Mouse (Mus musculus): ENCODE data around the gene Bcl9l. TPM values are rescaled to one million over a fixed set of nuclear protein-coding genes. Genes with fewer than 3 reads are reported as not detected.
A peak's percentile ranks its signal among the peaks of the same experiment; 100 is the strongest.

Bcl9l gene
- polyA plus RNA-seq, 1 experiment from 2014 or later: 12.6 TPM

- H3K27ac ChIP-seq (replicated peaks; ENCODE audit: low read depth, low read length): 0 out of 2 replicates have a peak overlapping the region, but pooled peaks have one; percentile 22
- H3K9ac ChIP-seq (replicated peaks; ENCODE audit: low read length): peak overlapping the region; percentile 39; the same call in 1 of the 2 replicates
- H3K4me1 ChIP-seq (ENCODE audit: control insufficient read depth, insufficient read depth, low read length): peaks cover 70% of the 10 kb centered on the region
- no peaks in the 10 kb centered on the region for H3K9me3 ChIP-seq (ENCODE audit: control insufficient read depth, low read length)
- H3K4me3 ChIP-seq (replicated peaks; ENCODE audit: low read depth, low read length): peak overlapping the region; percentile 13; the same call in 1 of the 2 replicates
- WGBS: 20% methylated on average over 3 of the region's 3 CpGs
- DNase-seq (no peak), ATAC-seq (ENCODE audit: low FRiP score, low TSS enrichment) (no peak)
- H3K4me2 ChIP-seq (ENCODE audit: low read length): peak overlapping the region; percentile 99
- no peaks in the 10 kb centered on the region for H3K36me3 ChIP-seq (ENCODE audit: control insufficient read depth, insufficient read depth, low read length)
- H3K27me3 ChIP-seq (ENCODE audit: control insufficient read depth, insufficient read depth, low read length): no peaks in the 10 kb centered on the region
Observed at GRCm38 (mm10) chr9:44486335-44486734, 3.7 kb downstream of the Bcl9l start.

GRCm38 (mm10) chr9:44486741-44487421, 4.3 kb downstream of the Bcl9l start:
- H3K27me3 ChIP-seq (ENCODE audit: control insufficient read depth, insufficient read depth, low read length): no peaks in the 10 kb centered on the region
- H3K4me3 ChIP-seq (replicated peaks; ENCODE audit: low read depth, low read length): peak overlapping the region; percentile 13; the same call in 1 of the 2 replicates
- H3K36me3 ChIP-seq (ENCODE audit: control insufficient read depth, insufficient read depth, low read length): no peaks in the 10 kb centered on the region
- 18% methylated on average over 15 of the region's 15 CpGs for WGBS
- 0 out of 2 replicates have a peak overlapping the region, but pooled peaks have one; percentile 22 for H3K27ac ChIP-seq (replicated peaks; ENCODE audit: low read depth, low read length)
- no peaks in the 10 kb centered on the region for H3K9me3 ChIP-seq (ENCODE audit: control insufficient read depth, low read length)
- ATAC-seq (ENCODE audit: low FRiP score, low TSS enrichment) (no peak), DNase-seq (no peak)
- H3K9ac ChIP-seq (replicated peaks; ENCODE audit: low read length): peak overlapping the region; percentile 39; the same call in 1 of the 2 replicates
- peak overlapping the region; percentile 99 for H3K4me2 ChIP-seq (ENCODE audit: low read length)
- H3K4me1 ChIP-seq (ENCODE audit: control insufficient read depth, insufficient read depth, low read length): peaks cover 70% of the 10 kb centered on the region

- WGBS: 11% methylated on average over 7 of the region's 7 CpGs
- Histone ChIP-seq H3K4me3 (replicated peaks; ENCODE audit: low read depth, low read length) (peak overlapping the region; percentile 13; the same call in 1 of the 2 replicates), H3K9me3 (ENCODE audit: control insufficient read depth, low read length) (no peaks in the 10 kb centered on the region), H3K27me3 (ENCODE audit: control insufficient read depth, insufficient read depth, low read length) (no peaks in the 10 kb centered on the region), H3K27ac (replicated peaks; ENCODE audit: low read depth, low read length) (peak overlapping the region; percentile 70; the same call in 1 of the 2 replicates), H3K36me3 (ENCODE audit: control insufficient read depth, insufficient read depth, low read length) (no peaks in the 10 kb centered on the region), H3K4me2 (ENCODE audit: low read length) (peak overlapping the region; percentile 99), H3K4me1 (ENCODE audit: control insufficient read depth, insufficient read depth, low read length) (peaks cover 71% of the 10 kb centered on the region), H3K9ac (replicated peaks; ENCODE audit: low read length) (peak overlapping the region; percentile 39)
- DNase-seq (no peak), ATAC-seq (ENCODE audit: low FRiP score, low TSS enrichment) (no peak)
Observed at GRCm38 (mm10) chr9:44487441-44487840, 4.8 kb downstream of the Bcl9l start.

DNA sequence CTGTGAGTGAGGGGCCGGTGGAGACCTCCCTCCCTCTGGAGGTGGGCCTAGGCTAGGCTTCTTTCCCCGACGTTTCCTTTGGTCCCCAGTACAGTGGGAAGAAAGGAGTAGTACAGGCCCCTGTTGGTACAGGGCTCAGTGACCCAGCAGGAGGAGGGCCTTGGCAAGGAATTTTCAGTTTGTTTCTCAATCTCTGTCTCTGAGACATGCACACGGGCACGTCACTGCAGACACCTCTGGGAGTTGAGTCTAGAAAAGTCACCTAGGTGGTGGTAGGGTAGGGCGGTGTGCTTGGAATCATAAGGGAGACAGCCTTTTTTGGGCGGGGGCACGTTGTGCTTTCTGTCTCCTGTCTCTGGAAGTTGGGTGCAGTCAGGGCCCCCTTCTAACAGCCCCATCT, 5.8 kb downstream of the Bcl9l start:
- no peak for ATAC-seq (ENCODE audit: low FRiP score, low TSS enrichment)
- 22% methylated on average over 8 of the region's 8 CpGs for WGBS

GRCm38 (mm10) chr9:44488855-44489381, 6.3 kb downstream of the Bcl9l start:
- peak overlapping the region; percentile 29; the same call in 1 of the 2 replicates for H3K9ac ChIP-seq (replicated peaks; ENCODE audit: low read length)
- no peaks in the 10 kb centered on the region for H3K9me3 ChIP-seq (ENCODE audit: control insufficient read depth, low read length)
- DNase-seq (peak; percentile 80), ATAC-seq (ENCODE audit: low FRiP score, low TSS enrichment) (0 out of 2 replicates have a peak, but pooled peaks have one; percentile 26)
- H3K36me3 ChIP-seq (ENCODE audit: control insufficient read depth, insufficient read depth, low read length): no peaks in the 10 kb centered on the region
- 7% methylated on average over 5 of the region's 5 CpGs for WGBS
- H3K27me3 ChIP-seq (ENCODE audit: control insufficient read depth, insufficient read depth, low read length): no peaks in the 10 kb centered on the region
- H3K4me3 ChIP-seq (replicated peaks; ENCODE audit: low read depth, low read length): no peak overlapping the region
- peak overlapping the region; percentile 99 for H3K4me2 ChIP-seq (ENCODE audit: low read length)
- H3K27ac ChIP-seq (replicated peaks; ENCODE audit: low read depth, low read length): peak overlapping the region; percentile 70
- peaks cover 84% of the 10 kb centered on the region for H3K4me1 ChIP-seq (ENCODE audit: control insufficient read depth, insufficient read depth, low read length)

More for the DNA sequence above, 5.8 kb downstream of the Bcl9l start:
- DNase-seq: no peak
- no peaks in the 10 kb centered on the region for H3K9me3 ChIP-seq (ENCODE audit: control insufficient read depth, low read length)
- H3K27me3 ChIP-seq (ENCODE audit: control insufficient read depth, insufficient read depth, low read length): no peaks in the 10 kb centered on the region
- no peak overlapping the region; the same call in 1 of the 2 replicates for H3K4me3 ChIP-seq (replicated peaks; ENCODE audit: low read depth, low read length)
- peak overlapping the region; percentile 99 for H3K4me2 ChIP-seq (ENCODE audit: low read length)
- H3K36me3 ChIP-seq (ENCODE audit: control insufficient read depth, insufficient read depth, low read length): no peaks in the 10 kb centered on the region
- H3K27ac ChIP-seq (replicated peaks; ENCODE audit: low read depth, low read length): peak overlapping the region; percentile 70
- peak overlapping the region; percentile 21; the same call in 1 of the 2 replicates for H3K9ac ChIP-seq (replicated peaks; ENCODE audit: low read length)
- H3K4me1 ChIP-seq (ENCODE audit: control insufficient read depth, insufficient read depth, low read length): peaks cover 80% of the 10 kb centered on the region

- WGBS: 4% methylated on average over 17 of the region's 17 CpGs
- Histone ChIP-seq H3K4me2 (ENCODE audit: low read length) (peak overlapping the region; percentile 99), H3K27me3 (ENCODE audit: control insufficient read depth, insufficient read depth, low read length) (no peaks in the 10 kb centered on the region), H3K27ac (replicated peaks; ENCODE audit: low read depth, low read length) (peak overlapping the region; percentile 70), H3K9me3 (ENCODE audit: control insufficient read depth, low read length) (no peaks in the 10 kb centered on the region), H3K9ac (replicated peaks; ENCODE audit: low read length) (peak overlapping the region; percentile 29; the same call in 1 of the 2 replicates), H3K4me1 (ENCODE audit: control insufficient read depth, insufficient read depth, low read length) (peaks cover 84% of the 10 kb centered on the region), H3K4me3 (replicated peaks; ENCODE audit: low read depth, low read length) (peak overlapping the region; percentile 17; the same call in 1 of the 2 replicates), H3K36me3 (ENCODE audit: control insufficient read depth, insufficient read depth, low read length) (no peaks in the 10 kb centered on the region)
- DNase-seq (peak; percentile 68), ATAC-seq (ENCODE audit: low FRiP score, low TSS enrichment) (no peak)
Observed at GRCm38 (mm10) chr9:44489651-44490085, 7.0 kb downstream of the Bcl9l start.

GRCm38 (mm10) chr9:44490086-44490967, 7.7 kb downstream of the Bcl9l start:
- Histone ChIP-seq H3K4me2 (ENCODE audit: low read length) (peak overlapping the region; percentile 99), H3K27ac (replicated peaks; ENCODE audit: low read depth, low read length) (0 out of 2 replicates have a peak overlapping the region, but pooled peaks have one; percentile 32), H3K9ac (replicated peaks; ENCODE audit: low read length) (no peak overlapping the region; the same call in 1 of the 2 replicates), H3K36me3 (ENCODE audit: control insufficient read depth, insufficient read depth, low read length) (no peaks in the 10 kb centered on the region), H3K4me1 (ENCODE audit: control insufficient read depth, insufficient read depth, low read length) (peaks cover 79% of the 10 kb centered on the region), H3K4me3 (replicated peaks; ENCODE audit: low read depth, low read length) (0 out of 2 replicates have a peak overlapping the region, but pooled peaks have one; percentile 17), H3K9me3 (ENCODE audit: control insufficient read depth, low read length) (no peaks in the 10 kb centered on the region), H3K27me3 (ENCODE audit: control insufficient read depth, insufficient read depth, low read length) (no peaks in the 10 kb centered on the region)
- WGBS: 13% methylated on average over 17 of the region's 17 CpGs
- ATAC-seq (ENCODE audit: low FRiP score, low TSS enrichment) (no peak), DNase-seq (no peak)

GRCm38 (mm10) chr9:44491351-44491750, 8.7 kb downstream of the Bcl9l start:
- WGBS: 81% methylated on average over 10 of the region's 10 CpGs
- Histone ChIP-seq H3K4me1 (ENCODE audit: control insufficient read depth, insufficient read depth, low read length) (peaks cover 71% of the 10 kb centered on the region), H3K27ac (replicated peaks; ENCODE audit: low read depth, low read length) (no peak overlapping the region), H3K4me3 (replicated peaks; ENCODE audit: low read depth, low read length) (no peak overlapping the region), H3K4me2 (ENCODE audit: low read length) (no peak overlapping the region), H3K9me3 (ENCODE audit: control insufficient read depth, low read length) (no peaks in the 10 kb centered on the region), H3K36me3 (ENCODE audit: control insufficient read depth, insufficient read depth, low read length) (no peaks in the 10 kb centered on the region), H3K27me3 (ENCODE audit: control insufficient read depth, insufficient read depth, low read length) (no peaks in the 10 kb centered on the region), H3K9ac (replicated peaks; ENCODE audit: low read length) (no peak overlapping the region)
- no peak for DNase-seq
- ATAC-seq (ENCODE audit: low FRiP score, low TSS enrichment): no peak
